Mouse (Mus musculus): ENCODE measurements around the gene Hist1h4f. TPM values are rescaled to one million over a fixed set of nuclear protein-coding genes. Genes with fewer than 3 reads are reported as not detected.
A peak's percentile ranks its signal among the peaks of the same experiment; 100 is the strongest.
"Not testable (repeated sequence)": the region's sequence is repeated elsewhere in the genome, so short reads cannot be mapped to it uniquely, and the experiment has no call there.

Gene Hist1h4f
- polyA plus RNA-seq, 1 experiment from 2014 or later, result 0.94 TPM

GRCm38 (mm10) chr13:23586940-23587225, 35.4 kb upstream of the Hist1h4f start:
- WGBS, result 3% methylated on average over 1 of the region's 1 CpGs
- Histone ChIP-seq H3K9me3 (ENCODE audit: control insufficient read depth, low read length) (no peaks in the 10 kb centered on the region), H3K27ac (ENCODE audit: low read depth, low read length) (peak overlapping the region; percentile 86), H3K36me3 (ENCODE audit: control insufficient read depth, insufficient read depth, low read length) (no peaks in the 10 kb centered on the region), H3K4me1 (ENCODE audit: control insufficient read depth, insufficient read depth, low read length) (peaks cover 23% of the 10 kb centered on the region), H3K4me2 (ENCODE audit: low read depth) (peak overlapping the region; percentile 83), H3K9ac (ENCODE audit: low read length) (peak overlapping the region; percentile 12), H3K4me3 (ENCODE audit: low read depth, low read length) (0 out of 2 replicates have a peak overlapping the region, but pooled peaks have one; percentile 0), H3K27me3 (ENCODE audit: control insufficient read depth, insufficient read depth, low read length) (no peaks in the 10 kb centered on the region)
- DNase-seq (ENCODE audit: low spot score), result no peak
- ATAC-seq (ENCODE audit: insufficient read depth, low FRiP score, low TSS enrichment), result no peak

- Histone ChIP-seq H3K9ac (ENCODE audit: low read length) (peak overlapping the region; percentile 12), H3K27me3 (ENCODE audit: control insufficient read depth, insufficient read depth, low read length) (no peaks in the 10 kb centered on the region), H3K9me3 (ENCODE audit: control insufficient read depth, low read length) (no peaks in the 10 kb centered on the region), H3K4me3 (ENCODE audit: low read depth, low read length) (peak overlapping the region; percentile 39; the same call in 1 of the 2 replicates), H3K27ac (ENCODE audit: low read depth, low read length) (peak overlapping the region; percentile 97), H3K36me3 (ENCODE audit: control insufficient read depth, insufficient read depth, low read length) (no peaks in the 10 kb centered on the region), H3K4me2 (ENCODE audit: low read depth) (peak overlapping the region; percentile 83), H3K4me1 (ENCODE audit: control insufficient read depth, insufficient read depth, low read length) (peaks cover 24% of the 10 kb centered on the region)
- WGBS, result 1% methylated on average over 22 of the region's 22 CpGs
- DNase-seq (ENCODE audit: low spot score) (peak; percentile 35), ATAC-seq (ENCODE audit: insufficient read depth, low FRiP score, low TSS enrichment) (0 out of 2 replicates have a peak, but pooled peaks have one; percentile 22)
Measured at GRCm38 (mm10) chr13:23586099-23586939, 34.9 kb upstream of the Hist1h4f start.

GRCm38 (mm10) chr13:23585442-23586098, 34.1 kb upstream of the Hist1h4f start:
- not testable (repeated sequence) for H3K36me3 ChIP-seq (ENCODE audit: control insufficient read depth, insufficient read depth, low read length); H3K27me3 ChIP-seq (ENCODE audit: control insufficient read depth, insufficient read depth, low read length); H3K9me3 ChIP-seq (ENCODE audit: control insufficient read depth, low read length)
- peak overlapping the region; percentile 83 for H3K4me2 ChIP-seq (ENCODE audit: low read depth)
- H3K4me1 ChIP-seq (ENCODE audit: control insufficient read depth, insufficient read depth, low read length), result peaks cover 24% of the 10 kb centered on the region
- ATAC-seq (ENCODE audit: insufficient read depth, low FRiP score, low TSS enrichment), result peak; percentile 79
- H3K4me3 ChIP-seq (ENCODE audit: low read depth, low read length), result peak overlapping the region; percentile 39
- H3K27ac ChIP-seq (ENCODE audit: low read depth, low read length), result peak overlapping the region; percentile 97
- H3K9ac ChIP-seq (ENCODE audit: low read length), result peak overlapping the region; percentile 80
- under 1% methylated on average over 20 of the region's 36 CpGs for WGBS
- DNase-seq (ENCODE audit: low spot score), result peak; percentile 77

GRCm38 (mm10) chr13:23585029-23585441, 33.6 kb upstream of the Hist1h4f start:
- WGBS, result under 1% methylated on average over 21 of the region's 21 CpGs
- Histone ChIP-seq H3K4me2 (ENCODE audit: low read depth) (peak overlapping the region; percentile 83), H3K9me3 (ENCODE audit: control insufficient read depth, low read length) (no peaks in the 10 kb centered on the region), H3K36me3 (ENCODE audit: control insufficient read depth, insufficient read depth, low read length) (no peaks in the 10 kb centered on the region), H3K27me3 (ENCODE audit: control insufficient read depth, insufficient read depth, low read length) (no peaks in the 10 kb centered on the region), H3K27ac (ENCODE audit: low read depth, low read length) (peak overlapping the region; percentile 97), H3K4me1 (ENCODE audit: control insufficient read depth, insufficient read depth, low read length) (peaks cover 24% of the 10 kb centered on the region), H3K9ac (ENCODE audit: low read length) (peak overlapping the region; percentile 80), H3K4me3 (ENCODE audit: low read depth, low read length) (peak overlapping the region; percentile 39)
- ATAC-seq (ENCODE audit: insufficient read depth, low FRiP score, low TSS enrichment), result 0 out of 2 replicates have a peak, but pooled peaks have one; percentile 3
- peak; percentile 81 for DNase-seq (ENCODE audit: low spot score)

GRCm38 (mm10) chr13:23584331-23584730, 32.9 kb upstream of the Hist1h4f start:
- Histone ChIP-seq H3K27me3 (ENCODE audit: control insufficient read depth, insufficient read depth, low read length) (no peaks in the 10 kb centered on the region), H3K9me3 (ENCODE audit: control insufficient read depth, low read length) (no peaks in the 10 kb centered on the region), H3K9ac (ENCODE audit: low read length) (peak overlapping the region; percentile 80), H3K27ac (ENCODE audit: low read depth, low read length) (peak overlapping the region; percentile 97), H3K36me3 (ENCODE audit: control insufficient read depth, insufficient read depth, low read length) (no peaks in the 10 kb centered on the region), H3K4me2 (ENCODE audit: low read depth) (peak overlapping the region; percentile 83), H3K4me1 (ENCODE audit: control insufficient read depth, insufficient read depth, low read length) (peaks cover 24% of the 10 kb centered on the region), H3K4me3 (ENCODE audit: low read depth, low read length) (peak overlapping the region; percentile 39; the same call in 1 of the 2 replicates)
- no peak for ATAC-seq (ENCODE audit: insufficient read depth, low FRiP score, low TSS enrichment)
- DNase-seq (ENCODE audit: low spot score), result peak; percentile 23

GRCm38 (mm10) chr13:23583387-23584068, 32.1 kb upstream of the Hist1h4f start:
- Histone ChIP-seq H3K4me3 (ENCODE audit: low read depth, low read length) (no peak overlapping the region), H3K36me3 (ENCODE audit: control insufficient read depth, insufficient read depth, low read length) (no peaks in the 10 kb centered on the region), H3K4me2 (ENCODE audit: low read depth) (no peak overlapping the region), H3K9me3 (ENCODE audit: control insufficient read depth, low read length) (no peaks in the 10 kb centered on the region), H3K9ac (ENCODE audit: low read length) (peak overlapping the region; percentile 29; the same call in 1 of the 2 replicates), H3K27me3 (ENCODE audit: control insufficient read depth, insufficient read depth, low read length) (no peaks in the 10 kb centered on the region), H3K4me1 (ENCODE audit: control insufficient read depth, insufficient read depth, low read length) (peaks cover 24% of the 10 kb centered on the region), H3K27ac (ENCODE audit: low read depth, low read length) (peak overlapping the region; percentile 87)
- ATAC-seq (ENCODE audit: insufficient read depth, low FRiP score, low TSS enrichment) (no peak), DNase-seq (ENCODE audit: low spot score) (peak; percentile 24)

GRCm38 (mm10) chr13:23582219-23583056, 31.0 kb upstream of the Hist1h4f start:
- no peaks in the 10 kb centered on the region for H3K36me3 ChIP-seq (ENCODE audit: control insufficient read depth, insufficient read depth, low read length)
- peak overlapping the region; percentile 66 for H3K9ac ChIP-seq (ENCODE audit: low read length)
- 3% methylated on average over 6 of the region's 6 CpGs for WGBS
- DNase-seq (ENCODE audit: low spot score) (peak; percentile 39), ATAC-seq (ENCODE audit: insufficient read depth, low FRiP score, low TSS enrichment) (no peak)
- H3K27me3 ChIP-seq (ENCODE audit: control insufficient read depth, insufficient read depth, low read length), result no peaks in the 10 kb centered on the region
- peak overlapping the region; percentile 46 for H3K4me3 ChIP-seq (ENCODE audit: low read depth, low read length)
- H3K27ac ChIP-seq (ENCODE audit: low read depth, low read length), result peak overlapping the region; percentile 87
- H3K9me3 ChIP-seq (ENCODE audit: control insufficient read depth, low read length), result no peaks in the 10 kb centered on the region
- peaks cover 24% of the 10 kb centered on the region for H3K4me1 ChIP-seq (ENCODE audit: control insufficient read depth, insufficient read depth, low read length)
- peak overlapping the region; percentile 83 for H3K4me2 ChIP-seq (ENCODE audit: low read depth)
